Mouse (Mus musculus) forebrain, embryonic 11.5 days (tissue): ENCODE measurements at regions not wholly inside any gene's neighbourhood (a gene's known extent, or its start where the extent isn't known, plus 50 kb on each side); places are given as distances from the start of the nearest gene placed in this dataset.
A peak's percentile ranks its signal among the peaks of the same experiment; 100 is the strongest.

ENCODE experiments used
- ATAC-seq: fragments of 200-750 bp; cut with Nextera tagmentation; replicated peaks from 2 replicates; pipeline ENCODE4 v1.8.0; 2017; ENCODE audit warnings: moderate TSS enrichment; ENCODE audit not compliant: low FRiP score
- DNase-seq: peaks from one replicate; pipeline ENCODE4 v3.0.0-alpha.2; 2017; ENCODE audit warnings: low spot score
- H3K27ac ChIP-seq: fragments of 300-500 bp; sonication (generic); 2 replicates; pipeline ENCODE4 v1.5.1; 2014; ENCODE audit warnings: low read depth, low read length
- H3K27me3 ChIP-seq: fragments of 300-500 bp; sonication (generic); 2 replicates; pipeline ENCODE4 v1.6.1; 2014; ENCODE audit warnings: mild to moderate bottlenecking, low read length, mixed read lengths; ENCODE audit not compliant: control insufficient read depth, insufficient read depth
- H3K36me3 ChIP-seq: fragments of 300-500 bp; sonication (generic); 2 replicates; pipeline ENCODE4 v1.6.1; 2014; ENCODE audit warnings: mild to moderate bottlenecking, low read length, moderate library complexity, mixed read lengths; ENCODE audit not compliant: control insufficient read depth, insufficient read depth
- H3K4me1 ChIP-seq: fragments of 300-500 bp; sonication (generic); replicated peaks from 2 replicates; pipeline ENCODE4 v1.6.1; 2014; ENCODE audit warnings: low read length, mixed read lengths; ENCODE audit not compliant: control insufficient read depth, insufficient read depth
- H3K4me2 ChIP-seq: fragments of 300-500 bp; sonication (generic); 2 replicates; pipeline ENCODE4 v1.6.1; 2014; ENCODE audit warnings: low read depth, mild to moderate bottlenecking, low read length, moderate library complexity, mixed read lengths; ENCODE audit not compliant: severe bottlenecking
- H3K4me3 ChIP-seq: fragments of 300-500 bp; sonication (generic); 2 replicates; pipeline ENCODE4 v1.5.1; 2014; ENCODE audit warnings: low read depth, low read length
- H3K9ac ChIP-seq: fragments of 300-500 bp; sonication (generic); 2 replicates; pipeline ENCODE4 v1.6.1; 2014; ENCODE audit warnings: low read length
- H3K9me3 ChIP-seq: fragments of 300-500 bp; sonication (generic); 2 replicates; pipeline ENCODE4 v1.6.1; 2016; ENCODE audit warnings: low read length, mixed read lengths; ENCODE audit not compliant: control insufficient read depth
- WGBS: fragments of 180-500 bp; shearing (Covaris S2); extraction: QIAGEN DNeasy Blood & Tissue Kit; methylation state at CpG from one replicate; pipeline ENCODE4 v1.1.7; 2014; 5-methylcytosine and 5-hydroxymethylcytosine counted together

GRCm38 (mm10) chr4:73335218-73336104 lies 69.4 kb downstream of the Gm11487 start:
- Histone ChIP-seq H3K27me3 (no peaks in the 10 kb centered on the region), H3K4me3 (no peak overlapping the region), H3K9ac (no peak overlapping the region), H3K4me2 (no peak overlapping the region), H3K4me1 (no peaks in the 10 kb centered on the region), H3K36me3 (no peaks in the 10 kb centered on the region), H3K27ac (no peak overlapping the region), H3K9me3 (no peaks in the 10 kb centered on the region)
- 49% methylated on average over 2 of the region's 2 CpGs for WGBS
- DNase-seq (no peak), ATAC-seq (peak; percentile 69)
